Mouse (Mus musculus) limb, embryonic 15.5 days (tissue): ENCODE results near the gene Olfr920. TPM values are rescaled to one million over a fixed set of nuclear protein-coding genes. Genes with fewer than 3 reads are reported as not detected.

ENCODE experiments used
- ATAC-seq: fragments of 200-750 bp; cut with Nextera tagmentation; 2 replicates; pipeline ENCODE4 v1.8.0; 2017; ENCODE audit warnings: low read depth, moderate TSS enrichment; ENCODE audit not compliant: insufficient number of reproducible peaks, low FRiP score, low TSS enrichment
- H3K27ac ChIP-seq: fragments of 300-500 bp; sonication (generic); 2 replicates; pipeline ENCODE4 v1.5.1; 2015; ENCODE audit warnings: moderate library complexity, mild to moderate bottlenecking, inconsistent platforms
- H3K27me3 ChIP-seq: fragments of 300-500 bp; sonication (generic); 2 replicates; pipeline ENCODE4 v1.6.1; 2015; ENCODE audit warnings: inconsistent platforms
- H3K36me3 ChIP-seq: fragments of 300-500 bp; sonication (generic); 2 replicates; pipeline ENCODE4 v1.6.1; 2015; ENCODE audit warnings: inconsistent platforms
- H3K4me1 ChIP-seq: fragments of 300-500 bp; sonication (generic); 2 replicates; pipeline ENCODE4 v1.6.1; 2015; ENCODE audit warnings: inconsistent platforms
- H3K4me2 ChIP-seq: fragments of 300-500 bp; sonication (generic); 2 replicates; pipeline ENCODE4 v1.6.1; 2015; ENCODE audit warnings: mild to moderate bottlenecking, inconsistent platforms
- H3K4me3 ChIP-seq: fragments of 300-500 bp; sonication (generic); 2 replicates; pipeline ENCODE4 v1.5.1; 2015; ENCODE audit warnings: mild to moderate bottlenecking, inconsistent platforms
- H3K9ac ChIP-seq: fragments of 300-500 bp; sonication (generic); 2 replicates; pipeline ENCODE4 v1.6.1; 2015; ENCODE audit warnings: inconsistent platforms
- H3K9me3 ChIP-seq: fragments of 300-500 bp; sonication (generic); 2 replicates; pipeline ENCODE4 v1.6.1; 2016; ENCODE audit warnings: inconsistent platforms
- WGBS: fragments of 180-500 bp; shearing (Covaris S2); methylation state at CpG from one replicate; pipeline ENCODE4 v1.1.7; 2015; 5-methylcytosine and 5-hydroxymethylcytosine counted together
- polyA plus RNA-seq: library from polyadenylated mRNA; unstranded; fragments of >200 nt; fragmentation: Nextera tagmentation; extraction: Ambion mirVana; gene quantifications from 2 replicates; pipeline ENCODE4 v1.2.1, GENCODE M21; 2015

Olfr920 gene
- 0.05 TPM in 2 replicates for polyA plus RNA-seq

DNA sequence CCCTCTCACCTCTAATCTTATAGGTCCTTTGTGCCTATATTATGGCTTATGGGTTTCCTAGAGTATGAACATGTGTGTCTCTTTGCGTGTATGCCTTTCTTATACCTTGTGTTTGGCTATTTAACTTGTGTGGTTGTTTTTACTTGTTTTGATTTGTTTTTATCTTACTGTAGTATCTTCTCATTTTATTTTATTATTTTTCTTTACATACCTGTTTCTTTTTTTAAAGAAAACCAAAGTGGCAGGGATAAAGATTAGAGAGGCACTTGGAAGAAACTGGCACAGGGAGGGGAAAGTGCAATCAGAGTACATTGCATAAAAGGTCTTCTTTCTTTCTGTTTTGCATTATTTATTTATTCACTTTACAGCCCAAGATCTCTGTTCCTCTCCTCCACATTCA lies at the start of gene Olfr920:
Olfr920 (plus strand) TSS at position 301 of the 400 bp plus-strand sequence.
- Histone ChIP-seq H3K4me2 (no peak within 1 kb of the TSS), H3K4me3 (no peak within 1 kb of the TSS), H3K9ac (no peak within 1 kb of the TSS), H3K9me3 (no peaks in the 10 kb centered on the region), H3K36me3 (no peaks in the 10 kb centered on the region), H3K27ac (no peak within 1 kb of the TSS), H3K4me1 (no peaks in the 10 kb centered on the region), H3K27me3 (no peaks in the 10 kb centered on the region)
- no peak for ATAC-seq
- 88% methylated on average over 1 of the region's 1 CpGs for WGBS

DNA sequence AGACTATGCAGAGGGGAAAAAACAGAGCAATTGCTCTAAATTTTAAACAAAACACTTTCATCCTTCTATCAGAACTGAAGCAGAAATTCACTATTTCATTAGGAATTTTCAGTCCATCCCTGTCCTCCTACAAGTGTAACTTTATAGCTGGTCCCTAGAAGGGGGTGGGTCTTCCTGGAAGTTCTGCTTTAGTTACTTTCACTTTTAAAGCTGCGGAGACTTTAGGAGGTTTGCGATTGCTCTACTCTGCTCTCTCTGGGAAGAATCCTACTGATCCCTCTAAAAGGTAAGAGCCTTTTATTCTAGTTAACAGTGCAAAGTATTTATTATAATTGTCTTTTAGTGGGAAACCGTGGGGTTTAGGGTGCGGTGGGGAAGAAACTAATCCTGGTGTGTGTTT lies 34.0 kb upstream of the Olfr920 start, which contains the start of gene Vwa5a:
Vwa5a (plus strand) TSS at position 167 of the 400 bp plus-strand sequence.
- Histone ChIP-seq H3K4me2 (peak within 1 kb of the TSS; percentile 53), H3K27me3 (no peaks in the 10 kb centered on the region), H3K9ac (peak within 1 kb of the TSS; percentile 37; the same call in 1 of the 2 replicates), H3K36me3 (peaks cover 3% of the 10 kb centered on the region), H3K27ac (peak within 1 kb of the TSS; percentile 85), H3K4me1 (peaks cover 10% of the 10 kb centered on the region), H3K9me3 (no peaks in the 10 kb centered on the region), H3K4me3 (peak within 1 kb of the TSS; percentile 55)
- WGBS = under 1% methylated on average over 4 of the region's 4 CpGs
- no peak for ATAC-seq

DNA sequence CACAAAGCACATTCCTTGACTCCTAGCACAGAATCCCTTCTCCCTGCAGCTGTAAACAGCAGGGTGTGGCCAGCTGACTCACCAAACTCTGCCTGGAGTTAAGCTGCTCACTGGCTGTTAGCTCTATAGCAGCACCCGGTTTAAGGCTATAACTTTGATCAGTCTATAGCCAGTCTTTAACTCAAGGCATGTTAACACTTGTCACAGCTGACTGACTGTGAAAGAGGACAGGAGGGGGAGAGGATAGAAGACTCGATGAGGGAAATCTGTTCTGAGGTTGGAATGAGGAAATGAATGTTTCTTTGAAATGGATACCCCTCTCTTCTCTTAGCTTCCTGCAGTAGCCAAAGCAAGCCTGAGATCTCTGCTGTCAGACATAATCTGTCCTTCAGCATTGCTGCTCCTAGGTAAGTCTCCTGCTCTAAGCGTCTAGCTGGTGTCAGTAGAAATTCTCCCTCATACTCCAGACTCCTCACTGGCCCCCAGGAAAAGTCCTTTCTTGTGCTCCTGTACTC lies 33.1 kb upstream of the Olfr920 start:
- peak; percentile 78; the same call in 1 of the 2 replicates for ATAC-seq
- 2% methylated on average over 3 of the region's 3 CpGs for WGBS
- peak overlapping the region; percentile 85 for H3K27ac ChIP-seq

DNA sequence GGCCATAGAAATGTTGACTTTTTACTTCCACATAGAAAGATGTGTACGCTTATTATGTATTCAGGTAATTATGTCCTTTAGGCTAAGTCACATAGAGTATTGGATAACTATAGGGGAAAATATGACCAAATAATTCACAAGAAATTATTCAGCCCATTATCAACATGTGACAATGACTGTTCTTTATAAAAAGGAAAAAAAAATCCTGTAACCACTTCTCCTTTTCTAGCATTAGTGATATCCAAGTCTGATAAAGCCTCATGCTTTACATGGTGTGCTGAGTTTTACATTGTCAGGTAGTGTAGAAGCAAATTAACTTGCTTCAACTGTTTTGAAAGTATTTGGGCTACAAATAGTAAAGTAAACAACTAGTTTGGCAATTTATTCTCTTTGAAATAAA lies 28.1 kb upstream of the Olfr920 start:
- ATAC-seq = no peak

More for the DNA sequence above, 33.1 kb upstream of the Olfr920 start:
- Histone ChIP-seq H3K4me1 (peaks cover 10% of the 10 kb centered on the region), H3K9ac (peak overlapping the region; percentile 37; the same call in 1 of the 2 replicates), H3K27me3 (no peaks in the 10 kb centered on the region), H3K9me3 (no peaks in the 10 kb centered on the region), H3K4me3 (peak overlapping the region; percentile 55), H3K36me3 (peaks cover 5% of the 10 kb centered on the region), H3K4me2 (peak overlapping the region; percentile 53)

DNA sequence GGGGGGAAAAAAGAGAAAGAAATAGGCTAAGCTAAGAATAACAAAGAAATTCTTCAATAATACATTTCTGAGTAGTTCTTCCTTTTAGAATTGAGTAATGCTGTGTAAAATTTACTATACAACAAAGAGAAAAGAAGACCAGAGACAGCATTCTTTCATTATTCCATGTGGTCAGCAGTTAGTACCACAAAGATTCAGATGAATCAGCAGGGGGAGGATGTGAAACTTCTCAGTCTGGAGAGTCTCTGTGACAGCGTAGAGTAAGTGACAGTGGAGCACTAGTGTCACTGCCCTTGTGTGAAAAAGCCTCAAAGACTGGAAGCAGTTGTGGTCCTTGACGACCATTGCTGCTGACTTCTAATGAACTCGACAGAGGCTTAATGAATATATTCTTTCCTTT lies 23.9 kb upstream of the Olfr920 start:
- Histone ChIP-seq H3K27me3 (no peaks in the 10 kb centered on the region), H3K4me2 (no peak overlapping the region), H3K9me3 (no peaks in the 10 kb centered on the region), H3K27ac (no peak overlapping the region), H3K9ac (no peak overlapping the region), H3K4me3 (no peak overlapping the region), H3K4me1 (no peaks in the 10 kb centered on the region), H3K36me3 (peaks cover 24% of the 10 kb centered on the region)
- WGBS = 79% methylated on average over 3 of the region's 3 CpGs
- no peak for ATAC-seq

More for the DNA sequence above, 28.1 kb upstream of the Olfr920 start:
- H3K9me3 ChIP-seq = no peaks in the 10 kb centered on the region
- WGBS = 95% methylated on average over 1 of the region's 1 CpGs
- H3K9ac ChIP-seq = no peak overlapping the region
- H3K4me1 ChIP-seq = peaks cover 7% of the 10 kb centered on the region
- peaks cover 26% of the 10 kb centered on the region for H3K36me3 ChIP-seq
- H3K27me3 ChIP-seq = no peaks in the 10 kb centered on the region
- no peak overlapping the region for H3K4me2 ChIP-seq
- H3K27ac ChIP-seq = no peak overlapping the region
- H3K4me3 ChIP-seq = no peak overlapping the region

DNA sequence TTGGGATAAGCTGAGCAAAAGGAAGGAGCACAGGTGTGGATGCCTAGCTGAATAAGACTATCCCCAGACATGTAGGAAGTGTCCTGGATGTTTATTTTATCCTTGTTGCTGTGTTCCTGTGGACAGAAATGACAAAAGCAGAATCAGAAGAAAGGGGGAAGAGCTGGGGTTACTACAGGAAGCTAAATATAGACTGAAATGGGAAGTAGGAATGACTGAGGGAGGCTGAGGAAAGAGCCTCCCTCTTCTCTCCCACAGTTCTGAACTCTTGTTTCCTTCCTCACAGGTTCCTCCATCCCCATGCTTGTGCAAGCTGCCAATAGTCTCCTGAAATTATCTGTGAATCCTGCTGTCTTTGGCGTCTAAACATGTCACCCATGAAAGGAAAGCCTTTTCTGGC lies 10.7 kb upstream of the Olfr920 start:
- H3K36me3 ChIP-seq = peaks cover 8% of the 10 kb centered on the region; the same call in 1 of the 2 replicates
- H3K4me2 ChIP-seq = no peak overlapping the region
- no peak overlapping the region for H3K27ac ChIP-seq
- ATAC-seq = no peak
- H3K9ac ChIP-seq = no peak overlapping the region
- no peaks in the 10 kb centered on the region for H3K9me3 ChIP-seq
- 84% methylated on average over 1 of the region's 1 CpGs for WGBS
- H3K4me3 ChIP-seq = no peak overlapping the region
- H3K4me1 ChIP-seq = no peaks in the 10 kb centered on the region
- H3K27me3 ChIP-seq = no peaks in the 10 kb centered on the region

DNA sequence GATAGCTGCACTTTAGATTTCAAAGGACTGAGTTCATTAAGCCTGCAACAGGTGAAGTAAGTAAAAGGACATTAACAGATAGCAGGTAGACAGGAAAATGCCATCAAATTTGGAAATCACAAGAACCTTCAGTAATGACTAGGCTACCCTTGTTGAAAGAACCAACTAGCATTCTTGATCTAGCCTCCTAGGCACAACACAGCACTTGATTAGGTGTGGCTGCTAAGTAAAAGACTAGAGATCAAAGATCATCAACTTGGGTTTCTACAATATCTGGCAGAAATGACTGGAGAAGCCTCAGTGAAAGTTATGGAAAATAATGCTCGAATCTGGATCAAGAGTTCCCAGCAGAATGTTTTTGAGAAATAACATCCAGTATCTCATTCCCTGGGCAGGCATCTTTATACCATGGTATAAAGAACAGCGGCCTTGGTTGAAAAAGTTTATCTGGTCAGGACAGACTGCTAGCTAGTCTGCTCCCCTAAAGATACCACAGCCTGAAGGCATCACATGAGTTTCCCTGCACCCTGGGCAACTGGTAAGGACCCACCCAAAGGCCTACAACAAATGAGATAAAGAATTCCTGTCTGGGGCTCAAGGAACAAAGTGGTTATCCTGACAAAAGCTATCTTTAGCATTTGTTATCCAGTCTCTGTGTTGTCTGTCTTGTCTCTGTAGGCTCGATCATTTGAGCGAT lies 7.3 kb upstream of the Olfr920 start:
- Histone ChIP-seq H3K27me3 (no peaks in the 10 kb centered on the region), H3K4me1 (no peaks in the 10 kb centered on the region), H3K9ac (no peak overlapping the region), H3K9me3 (no peaks in the 10 kb centered on the region), H3K27ac (no peak overlapping the region), H3K4me2 (no peak overlapping the region), H3K36me3 (0 out of 2 replicates have a peak, but pooled peaks cover 8% of the 10 kb centered on the region), H3K4me3 (no peak overlapping the region)
- ATAC-seq = no peak
- 86% methylated on average over 4 of the region's 4 CpGs for WGBS

DNA sequence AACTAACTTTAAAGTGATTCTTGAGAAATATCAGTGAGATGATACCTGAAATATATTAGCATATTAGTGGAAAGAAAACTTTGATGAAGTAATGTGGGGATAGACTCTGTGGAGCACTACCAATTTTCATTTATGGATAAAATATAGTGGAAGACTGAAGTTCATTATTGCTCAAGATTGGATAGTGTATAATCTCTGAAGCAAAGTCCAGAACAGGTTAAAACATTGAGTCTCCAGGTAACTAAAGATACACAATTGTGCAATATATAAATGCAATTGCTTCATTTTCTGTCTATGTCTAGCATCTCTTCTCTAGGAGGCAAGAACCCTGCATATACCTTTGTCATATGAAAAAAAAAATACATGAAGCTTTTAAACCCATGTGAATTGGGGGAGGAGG lies 20.7 kb downstream of the Olfr920 start, which contains the start of gene Olfr921:
Olfr921 (plus strand) TSS at position 301 of the 400 bp plus-strand sequence.
- Histone ChIP-seq H3K27ac (no peak within 1 kb of the TSS), H3K4me1 (no peaks in the 10 kb centered on the region), H3K9ac (no peak within 1 kb of the TSS), H3K36me3 (no peaks in the 10 kb centered on the region), H3K27me3 (no peaks in the 10 kb centered on the region), H3K4me3 (no peak within 1 kb of the TSS), H3K9me3 (no peaks in the 10 kb centered on the region), H3K4me2 (no peak within 1 kb of the TSS)
- ATAC-seq = no peak

DNA sequence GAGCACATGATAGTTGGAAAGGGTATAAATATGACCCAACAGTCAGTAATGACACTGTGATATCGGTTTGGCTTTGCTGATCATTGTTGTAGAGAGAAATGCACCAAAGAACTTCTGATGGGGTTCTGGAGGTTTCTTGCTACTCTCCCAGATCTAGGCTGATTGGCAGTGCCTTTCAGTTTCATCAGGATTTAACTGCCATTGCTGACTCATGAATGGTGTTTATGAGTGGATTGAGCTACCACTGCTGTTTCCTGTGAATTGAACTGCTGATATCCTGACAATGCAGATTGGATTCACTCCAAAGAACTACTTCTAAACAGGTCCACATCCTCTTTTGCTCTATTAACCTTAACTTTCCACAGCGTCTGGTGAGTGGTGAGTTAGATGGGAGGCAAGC lies 40.6 kb downstream of the Olfr920 start:
- Histone ChIP-seq H3K4me2 (no peak overlapping the region), H3K36me3 (no peaks in the 10 kb centered on the region), H3K9me3 (no peaks in the 10 kb centered on the region), H3K9ac (no peak overlapping the region), H3K27ac (no peak overlapping the region), H3K27me3 (no peaks in the 10 kb centered on the region), H3K4me3 (no peak overlapping the region), H3K4me1 (no peaks in the 10 kb centered on the region)
- ATAC-seq = no peak
- WGBS = 79% methylated on average over 2 of the region's 2 CpGs

DNA sequence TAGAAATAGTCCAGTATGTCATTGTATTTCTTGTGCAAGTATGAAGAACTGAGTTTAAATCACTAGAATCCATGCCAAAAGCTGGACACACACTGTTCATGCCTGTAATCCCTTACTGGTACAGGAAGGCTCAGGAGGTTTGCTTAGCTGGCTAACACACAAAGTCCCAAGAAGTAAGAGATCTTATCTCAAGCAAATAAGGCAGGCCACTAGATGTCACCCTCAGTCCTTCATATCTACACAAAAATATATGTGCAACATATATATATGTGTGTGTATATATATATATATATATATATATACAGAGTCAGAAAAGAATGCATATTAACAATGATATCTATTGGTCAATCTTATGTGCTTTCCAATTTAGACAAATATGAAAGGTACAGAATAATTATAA lies 53.6 kb downstream of the Olfr920 start:
- Histone ChIP-seq H3K36me3 (no peaks in the 10 kb centered on the region), H3K4me3 (no peak overlapping the region), H3K4me2 (no peak overlapping the region), H3K27me3 (no peaks in the 10 kb centered on the region), H3K9ac (no peak overlapping the region), H3K4me1 (no peaks in the 10 kb centered on the region), H3K27ac (no peak overlapping the region), H3K9me3 (no peaks in the 10 kb centered on the region)
- no peak for ATAC-seq
